Mouse (Mus musculus) hematopoietic stem cell, adult 5-6 weeks (primary cell): ENCODE data around the gene Cuta. TPM values are rescaled to one million over a fixed set of nuclear protein-coding genes. Genes with fewer than 3 reads are reported as not detected.
"Not testable (repeated sequence)": the region's sequence is repeated elsewhere in the genome, so short reads cannot be mapped to it uniquely, and the experiment has no call there.

ENCODE experiments used
- ATAC-seq, 2 experiments: fragments of 125-278 bp in 1 of 2; replicated peaks in 1 of 2; 2 replicates each; pipeline ENCODE4 v1.8.0; 2016 to 2017; ENCODE audit warnings: inconsistent platforms in 2 of 2, mild to moderate bottlenecking in 2 of 2, moderate number of reproducible peaks in 2 of 2, low read depth in 1 of 2, moderate TSS enrichment in 1 of 2; ENCODE audit not compliant: low FRiP score in 2 of 2, poor library complexity in 2 of 2, severe bottlenecking in 2 of 2, insufficient read depth in 1 of 2, low TSS enrichment in 1 of 2
- total RNA-seq: library from RNA; stranded (forward); fragments of 172-1452, 232-1000 nt; gene quantifications from 2 replicates; pipeline ENCODE4 v1.2.3, GENCODE M21; 2017

The Cuta gene
- total RNA-seq, 1 experiment from 2014 or later: 52.0 TPM

GRCm38 (mm10) chr17:26941841-26942570 is 2.6 kb upstream of the Cuta start:
- no peak for ATAC-seq

- ATAC-seq: no peak
These were observed 1.8 kb upstream of the Cuta start, which contains the start of gene Syngap1 for GRCm38 (mm10) chr17:26941031-26941789. Gene Syngap1 (plus strand): TSS chr17:26941253.

DNA sequence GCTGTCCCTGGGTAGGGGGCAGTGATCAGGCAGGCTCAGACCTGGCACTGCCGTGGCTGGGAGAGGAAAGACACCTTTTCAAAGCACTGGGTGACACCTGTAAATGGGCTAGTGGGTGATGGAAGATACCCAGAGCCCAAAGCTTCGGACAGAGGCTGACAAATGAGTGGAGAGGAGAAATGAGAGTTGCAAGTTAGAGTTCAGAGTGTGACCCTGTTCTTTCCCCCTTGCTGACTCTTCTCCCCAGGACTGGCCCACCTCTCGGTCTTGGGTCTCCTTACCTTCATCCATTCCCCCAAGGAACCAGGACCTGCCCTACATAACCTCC is 568 bp upstream of the Cuta start:
- ATAC-seq: no peak

DNA sequence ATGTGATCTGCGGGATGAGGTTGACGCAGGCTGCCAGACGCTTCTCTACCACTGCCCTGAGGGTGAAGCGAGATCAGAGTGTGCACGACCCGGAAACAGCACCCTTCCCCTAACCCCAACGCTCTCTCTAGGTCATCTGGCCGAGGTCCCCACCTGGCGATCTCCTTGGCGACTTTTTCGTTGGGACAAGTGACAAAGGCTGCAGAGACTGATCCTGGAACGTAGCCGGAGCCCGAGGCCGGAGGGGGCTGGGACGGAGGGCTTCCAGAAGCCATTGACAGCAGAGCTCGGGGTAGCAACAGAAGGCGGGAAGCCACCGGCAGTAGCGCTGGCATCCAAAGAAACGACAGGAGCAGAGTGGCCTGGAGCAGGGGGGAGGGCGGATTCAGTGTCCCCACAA is 638 bp downstream of the Cuta start:
- no peak; a peak in 1 of 4 replicates for ATAC-seq

DNA sequence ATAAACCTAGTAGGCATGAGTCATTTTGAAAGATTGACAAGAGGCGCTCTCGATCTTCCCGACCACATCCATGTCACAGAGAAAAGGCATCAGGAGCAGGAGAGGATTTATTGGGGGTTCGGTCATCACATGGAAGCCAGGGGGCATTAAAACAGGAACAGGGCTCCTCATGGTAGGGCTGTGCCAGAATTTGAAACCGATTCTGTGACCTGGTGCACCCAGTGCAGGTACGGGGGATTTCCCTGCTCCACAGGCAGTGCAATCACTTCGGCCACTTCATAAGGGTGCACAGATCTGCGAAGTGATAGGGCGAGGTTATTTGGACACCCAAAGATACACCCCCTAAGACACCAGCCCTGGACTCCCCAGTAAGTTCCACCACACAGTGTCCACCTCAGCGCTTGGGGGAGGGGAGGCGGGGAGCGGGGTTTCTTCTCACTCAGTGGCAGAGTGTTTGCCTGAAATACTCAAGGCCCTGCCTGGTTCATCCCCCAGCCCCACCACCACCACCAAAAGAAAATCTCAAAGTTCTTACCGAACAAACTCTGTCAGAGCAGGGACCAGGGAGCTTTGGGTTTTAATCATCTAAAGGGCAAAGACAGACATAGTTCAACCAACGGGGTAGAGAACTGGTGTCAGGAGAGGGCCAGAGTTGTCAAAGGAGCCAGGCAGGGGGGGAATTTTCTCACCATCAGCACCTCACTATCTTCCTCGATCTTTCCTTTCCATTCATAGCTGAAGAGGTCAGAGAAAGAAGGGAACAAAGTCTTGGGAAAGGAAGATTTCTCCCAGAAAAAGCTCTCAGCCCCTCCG is 1.3 kb downstream of the Cuta start:
- no peak for ATAC-seq

- ATAC-seq: no peak
These were observed 2.3 kb downstream of the Cuta start for GRCm38 (mm10) chr17:26936921-26937695.

GRCm38 (mm10) chr17:26936453-26936852 is 2.9 kb downstream of the Cuta start:
- no peak for ATAC-seq

DNA sequence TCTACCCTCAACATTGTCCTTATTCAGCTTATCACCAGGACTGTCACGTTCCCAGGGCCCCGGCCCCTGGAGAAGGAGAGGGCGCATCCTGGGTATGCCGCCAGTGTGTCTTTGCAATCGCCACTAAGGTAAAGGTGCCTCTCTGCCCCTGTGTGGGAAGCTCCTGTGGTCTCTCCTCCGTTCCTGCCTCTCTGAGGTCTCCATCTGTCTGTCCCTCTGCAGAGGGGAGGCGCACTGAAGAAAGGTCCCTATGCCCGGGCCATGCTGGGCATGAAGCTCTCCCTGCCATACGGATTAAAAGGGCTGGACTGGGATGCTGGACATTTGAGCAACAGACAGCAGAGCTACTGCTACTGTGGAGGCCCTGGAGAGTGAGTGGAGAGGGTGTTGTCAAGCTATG is 4.3 kb downstream of the Cuta start:
- ATAC-seq: no peak

DNA sequence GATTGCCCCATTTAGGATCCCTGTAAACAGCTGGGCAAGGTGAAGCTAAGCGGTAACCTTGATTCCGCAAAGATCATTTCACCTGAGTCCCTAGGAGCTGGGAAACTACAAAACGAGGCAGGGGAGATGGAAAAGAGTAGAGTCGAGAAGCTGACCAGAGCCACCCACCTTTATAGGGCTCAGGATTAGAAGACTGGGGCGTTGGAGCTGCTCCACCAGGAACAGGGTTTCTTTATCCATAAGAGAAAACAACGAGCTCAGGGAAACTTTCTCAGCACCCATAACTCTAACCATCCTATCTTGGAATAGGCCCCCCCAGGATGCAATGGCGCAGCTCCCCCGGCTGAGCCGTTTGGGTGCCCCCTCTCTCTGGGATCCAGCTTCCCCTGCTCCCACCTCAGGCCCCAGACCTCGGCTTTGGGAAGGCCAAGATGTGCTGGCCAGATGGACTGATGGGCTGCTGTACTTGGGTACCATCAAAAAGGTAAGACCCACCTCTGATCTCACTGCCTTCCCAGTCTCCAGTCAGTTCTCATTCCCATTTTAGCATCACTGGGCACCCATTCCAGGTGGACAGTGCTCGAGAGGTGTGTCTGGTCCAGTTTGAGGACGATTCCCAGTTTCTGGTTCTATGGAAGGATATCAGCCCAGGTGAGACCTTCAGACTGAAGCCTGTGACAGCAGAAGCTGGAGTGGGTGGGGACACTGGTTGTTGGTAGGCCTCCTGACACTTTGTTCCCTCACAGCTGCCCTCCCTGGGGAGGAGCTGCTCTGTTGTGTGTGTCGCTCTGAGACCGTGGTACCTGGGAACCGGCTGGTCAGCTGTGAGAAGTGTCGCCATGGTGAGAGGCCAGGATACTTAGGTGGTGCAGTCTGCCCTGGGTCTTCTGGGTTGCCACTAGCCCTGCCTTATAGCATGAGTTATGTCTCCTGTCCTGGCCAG is 5.2 kb downstream of the Cuta start:
- no peak for ATAC-seq

DNA sequence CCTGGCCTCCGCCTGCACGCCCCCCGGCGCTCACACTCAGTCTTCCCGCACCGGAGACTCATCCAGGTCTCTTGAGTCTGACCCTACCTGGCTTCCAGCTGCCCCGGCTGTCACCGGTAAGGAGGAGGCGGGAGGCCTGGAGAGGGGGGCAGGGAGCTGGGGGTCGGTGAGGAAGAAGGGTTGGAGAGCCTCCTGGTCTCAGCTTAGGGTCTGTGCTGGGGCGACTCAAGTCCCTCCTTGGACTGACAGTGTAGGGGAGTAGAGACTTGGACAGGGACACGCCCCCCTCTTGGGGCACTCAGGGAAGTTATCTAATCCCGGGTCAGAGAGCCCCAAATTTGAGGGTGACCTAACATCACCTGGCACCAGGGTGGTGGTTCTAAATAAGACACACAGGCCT is 6.0 kb downstream of the Cuta start:
- ATAC-seq: 0 out of 4 replicates have a peak, but pooled peaks of 1 of the 2 experiments have one; percentile 6

DNA sequence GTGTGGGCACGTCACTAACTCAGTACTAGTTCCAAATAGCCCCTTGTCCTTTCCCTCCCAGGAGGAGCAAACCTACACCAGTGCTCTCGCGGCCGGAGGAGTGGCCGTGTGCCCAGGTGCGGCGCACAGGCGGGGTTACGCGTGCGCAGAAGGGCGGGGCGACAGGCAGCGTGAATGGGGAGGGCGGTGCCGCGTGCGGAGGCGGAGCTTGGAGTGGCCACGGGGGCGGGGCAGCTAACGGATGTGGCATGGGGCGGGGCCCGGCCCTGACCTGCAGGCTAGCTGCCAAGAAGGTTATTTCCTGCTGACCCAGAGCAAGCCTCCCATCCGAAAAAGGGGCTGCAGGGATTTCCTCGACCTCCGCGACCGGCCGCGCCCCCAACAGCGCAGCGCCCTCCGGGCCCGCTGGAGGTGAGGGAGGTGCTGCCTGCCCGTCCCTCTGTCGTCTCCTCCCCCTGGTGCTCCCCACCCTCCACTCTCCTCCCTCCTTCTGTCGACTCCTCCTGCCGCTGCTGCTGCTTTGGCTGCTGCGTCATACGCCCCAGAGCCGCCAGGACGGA is 6.5 kb downstream of the Cuta start, which contains the start of gene Phf1:
Phf1 (plus strand) TSS at position 214 of the 560 bp plus-strand sequence.
- ATAC-seq: peak; percentile 77 to 91

- ATAC-seq: 0 out of 4 replicates have a peak, but pooled peaks have one; percentile 24
These were observed 7.6 kb downstream of the Cuta start for GRCm38 (mm10) chr17:26931795-26932194.

DNA sequence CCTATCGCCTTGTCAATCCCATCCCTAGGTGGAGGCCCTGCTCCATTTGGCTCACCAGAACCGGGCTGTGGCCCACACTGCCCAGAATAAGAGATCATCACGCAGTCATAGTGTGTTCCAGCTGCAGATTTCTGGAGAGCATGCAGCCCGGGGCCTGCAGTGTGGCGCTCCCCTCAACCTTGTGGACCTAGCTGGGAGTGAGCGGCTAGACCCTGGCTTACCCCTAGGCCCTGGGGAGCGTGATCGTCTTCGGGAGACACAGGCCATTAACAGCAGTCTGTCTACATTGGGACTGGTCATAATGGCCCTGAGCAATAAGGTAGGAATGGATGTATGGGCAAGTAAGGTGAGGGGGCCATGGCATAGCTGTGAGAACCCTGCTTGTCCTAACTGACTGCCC is 14.0 kb downstream of the Cuta start:
- ATAC-seq: not testable (repeated sequence)

- ATAC-seq: 0 out of 4 replicates have a peak, but pooled peaks of 1 of the 2 experiments have one; percentile 22
These were observed 17.0 kb downstream of the Cuta start for GRCm38 (mm10) chr17:26922368-26922767.

DNA sequence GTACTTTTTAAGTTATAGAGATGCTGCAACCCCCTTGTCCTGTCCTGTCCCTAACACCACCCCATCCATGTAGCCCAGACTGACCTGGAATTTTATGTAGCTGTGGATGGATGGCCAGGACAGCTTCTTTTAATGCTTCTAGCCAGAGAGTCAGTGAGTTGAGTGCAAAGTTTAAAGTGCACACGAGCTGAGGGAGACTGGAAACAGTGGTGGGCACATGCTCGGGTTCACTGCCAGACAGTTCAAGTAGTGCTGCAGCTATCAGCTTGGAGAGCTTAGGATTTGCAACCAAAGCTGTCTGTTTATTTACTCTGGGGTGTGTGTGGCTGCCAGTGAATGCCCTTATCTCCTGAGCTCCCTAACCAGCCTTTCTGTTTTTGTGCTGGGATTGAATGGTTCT is 19.9 kb downstream of the Cuta start:
- not testable (repeated sequence) for ATAC-seq

GRCm38 (mm10) chr17:26918343-26918742 is 21.0 kb downstream of the Cuta start:
- ATAC-seq: no peak
